Mouse (Mus musculus): ENCODE measurements around the gene Grip2. TPM values are rescaled to one million over a fixed set of nuclear protein-coding genes. Genes with fewer than 3 reads are reported as not detected.

Gene Grip2
- total RNA-seq, 2 experiments from 2014 or later: 18.0 to 20.1 TPM

Other genes starting within 250 kb of the Grip2 start
- 100 to 1,000 TPM; 134 to 137 TPM for gene Slc6a6, start 143.2 kb downstream of the Grip2 start, total RNA-seq (2021)
- 10 to 100 TPM; 25.1 to 29.3 TPM for gene Ccdc174, start 50.8 kb upstream of the Grip2 start, total RNA-seq (2021)
- gene 4930590J08Rik, start 75.6 kb upstream of the Grip2 start, total RNA-seq (2021): 1 to 10 TPM; 2.0 to 2.2 TPM
- gene Fgd5, start 151.6 kb upstream of the Grip2 start, total RNA-seq (2021): 1 to 10 TPM; 5.3 to 5.8 TPM

Data from left cerebral cortex, adult 18-20 months (tissue).